Mouse (Mus musculus) kidney, postnatal 0 days (tissue): Measurements from ENCODE around the gene Srd5a3. TPM values are rescaled to one million over a fixed set of nuclear protein-coding genes. Genes with fewer than 3 reads are reported as not detected.

Source experiments
- ATAC-seq: fragments of 200-750 bp; cut with Nextera tagmentation; replicated peaks from 2 replicates; pipeline ENCODE4 v1.8.0; 2017; ENCODE audit warnings: low read depth, moderate number of reproducible peaks, moderate TSS enrichment, moderate library complexity; ENCODE audit not compliant: low FRiP score
- DNase-seq: peaks from one replicate; pipeline ENCODE4 v3.0.0-alpha.2; 2016; ENCODE audit warnings: low spot score
- H3K27ac ChIP-seq: fragments of 300-500 bp; sonication (generic); 2 replicates; pipeline ENCODE4 v1.5.1; 2014; ENCODE audit warnings: mild to moderate bottlenecking
- H3K27me3 ChIP-seq: fragments of 300-500 bp; sonication (generic); 2 replicates; pipeline ENCODE4 v1.6.1; 2014; ENCODE audit warnings: low read length, mixed read lengths; ENCODE audit not compliant: insufficient read depth
- H3K36me3 ChIP-seq: fragments of 300-500 bp; sonication (generic); 2 replicates; pipeline ENCODE4 v1.6.1; 2014; ENCODE audit warnings: low read length, mixed read lengths; ENCODE audit not compliant: insufficient read depth
- H3K4me1 ChIP-seq: fragments of 300-500 bp; sonication (generic); replicated peaks from 2 replicates; pipeline ENCODE4 v1.6.1; 2014; ENCODE audit warnings: antibody characterized with exemption, low read length, mixed read lengths; ENCODE audit not compliant: insufficient read depth
- H3K4me2 ChIP-seq: fragments of 300-500 bp; sonication (generic); 2 replicates; pipeline ENCODE4 v1.6.1; 2014; ENCODE audit warnings: mild to moderate bottlenecking, low read length, moderate library complexity, mixed read lengths
- H3K4me3 ChIP-seq: fragments of 300-500 bp; sonication (generic); replicated peaks from 2 replicates; pipeline ENCODE4 v1.5.1; 2014; ENCODE audit warnings: low read depth, low read length
- H3K9ac ChIP-seq: fragments of 300-500 bp; sonication (generic); 2 replicates; pipeline ENCODE4 v1.6.1; 2014; ENCODE audit warnings: low read depth, low read length
- H3K9me3 ChIP-seq: fragments of 300-500 bp; sonication (generic); replicated peaks from 2 replicates; pipeline ENCODE4 v1.6.1; 2016; ENCODE audit warnings: low read length, inconsistent platforms, mixed read lengths
- CTCF ChIP-seq: IDR thresholded peaks from 2 replicates; pipeline ENCODE4 v1.5.1; 2016; ENCODE audit warnings: antibody characterized with exemption, low read depth, mild to moderate bottlenecking, moderate library complexity
- WGBS: fragments of 180-500 bp; shearing (Covaris S2); extraction: QIAGEN DNeasy Blood & Tissue Kit; methylation state at CpG from one replicate; pipeline ENCODE4 v1.1.7; 2014; 5-methylcytosine and 5-hydroxymethylcytosine counted together
- polyA plus RNA-seq: library from polyadenylated mRNA; unstranded; fragments of >200 nt; fragmentation: Nextera tagmentation; extraction: Ambion mirVana; gene quantifications from 2 replicates; pipeline ENCODE4 v1.2.1, GENCODE M21; 2015

Srd5a3 gene
- polyA plus RNA-seq, 1 experiment from 2014 or later = 43.3 TPM

GRCm38 (mm10) chr5:76194377-76194945, 54.4 kb downstream of the Srd5a3 start:
- H3K4me2 ChIP-seq = no peak overlapping the region
- WGBS = 62% methylated on average over 6 of the region's 6 CpGs
- ATAC-seq = no peak
- no peaks in the 10 kb centered on the region for H3K4me1 ChIP-seq
- no peak overlapping the region for H3K9ac ChIP-seq
- no peak for DNase-seq
- no peak overlapping the region for H3K27ac ChIP-seq
- no peak overlapping the region for H3K4me3 ChIP-seq
- H3K9me3 ChIP-seq = no peaks in the 10 kb centered on the region
- no peaks in the 10 kb centered on the region for H3K27me3 ChIP-seq
- peaks cover 6% of the 10 kb centered on the region; the same call in 1 of the 2 replicates for H3K36me3 ChIP-seq
- no peak for TF ChIP-seq CTCF

- Histone ChIP-seq H3K9ac (no peak overlapping the region), H3K4me3 (no peak overlapping the region), H3K27ac (no peak overlapping the region), H3K36me3 (peaks cover 36% of the 10 kb centered on the region), H3K9me3 (no peaks in the 10 kb centered on the region), H3K27me3 (no peaks in the 10 kb centered on the region), H3K4me1 (no peaks in the 10 kb centered on the region), H3K4me2 (no peak overlapping the region)
- no peak for TF ChIP-seq CTCF
- 90% methylated on average over 13 of the region's 13 CpGs for WGBS
- ATAC-seq = no peak
- DNase-seq = no peak
Observed at GRCm38 (mm10) chr5:76199346-76199745, 59.3 kb downstream of the Srd5a3 start.

GRCm38 (mm10) chr5:76203171-76203570, 63.1 kb downstream of the Srd5a3 start:
- no peak for DNase-seq
- ATAC-seq = no peak
- no peak for TF ChIP-seq CTCF
- H3K27me3 ChIP-seq = no peaks in the 10 kb centered on the region
- no peak overlapping the region for H3K9ac ChIP-seq
- H3K9me3 ChIP-seq = no peaks in the 10 kb centered on the region
- H3K4me1 ChIP-seq = no peaks in the 10 kb centered on the region
- no peak overlapping the region for H3K27ac ChIP-seq
- no peak overlapping the region for H3K4me2 ChIP-seq
- WGBS = 93% methylated on average over 3 of the region's 3 CpGs
- H3K36me3 ChIP-seq = peaks cover 61% of the 10 kb centered on the region
- no peak overlapping the region for H3K4me3 ChIP-seq

Other genes with a start within 250 kb of the Srd5a3 start
- gene Kdr, start 161.8 kb upstream of the Srd5a3 start, polyA plus RNA-seq = 19.6 and 21.9 TPM in 2 replicates
- gene Tmem165, start 43.6 kb downstream of the Srd5a3 start, polyA plus RNA-seq = 110 and 127 TPM in 2 replicates
- 7.9 TPM in 2 replicates for gene Clock, start 164.5 kb downstream of the Srd5a3 start, polyA plus RNA-seq
- gene Pdcl2, start 190.9 kb downstream of the Srd5a3 start, polyA plus RNA-seq = not detected in 2 replicates
- gene Nmu, start 223.5 kb downstream of the Srd5a3 start, polyA plus RNA-seq = not detected in 2 replicates